Mouse (Mus musculus): ENCODE results near the gene Tigd3. TPM values are rescaled to one million over a fixed set of nuclear protein-coding genes. Genes with fewer than 3 reads are reported as not detected.
A peak's percentile ranks its signal among the peaks of the same experiment; 100 is the strongest.

Gene Tigd3
- polyA plus RNA-seq, 1 experiment: 1.0 TPM

GRCm38 (mm10) chr19:5925311-5925855 lies 31.4 kb upstream of the Tigd3 start:
- H3K36me3 ChIP-seq (ENCODE audit: control insufficient read depth, insufficient read depth): no peaks in the 10 kb centered on the region
- H3K27me3 ChIP-seq (ENCODE audit: control insufficient read depth, insufficient read depth, insufficient read length): no peaks in the 10 kb centered on the region
- no peak for TF ChIP-seq MYOD1 (IDR thresholded peaks at IDR 0.05; ENCODE audit: control insufficient read depth, insufficient read length, low read depth)
- no peak for TF ChIP-seq FOSL1 (IDR thresholded peaks at IDR 0.05; ENCODE audit: insufficient read depth, low read length, poor library complexity, severe bottlenecking)
- no peak for TF ChIP-seq CTCF (IDR thresholded peaks at IDR 0.05; ENCODE audit: control insufficient read depth, insufficient read depth, insufficient read length)
- TF ChIP-seq MYOG (IDR thresholded peaks at IDR 0.05; ENCODE audit: control insufficient read depth, extremely low read depth, insufficient read length): no peak
- TF ChIP-seq CEBPB (IDR thresholded peaks at IDR 0.05; ENCODE audit: low read depth): no peak
- TF ChIP-seq USF1 (IDR thresholded peaks at IDR 0.05; ENCODE audit: low read depth): no peak
- TF ChIP-seq MAX (IDR thresholded peaks at IDR 0.05): no peak
- peak overlapping the region; percentile 16 for H3ac ChIP-seq (ENCODE audit: control insufficient read depth, insufficient read length, low read depth)
- peak overlapping the region; percentile 46 for H3K4me3 ChIP-seq (ENCODE audit: insufficient read depth, poor library complexity, severe bottlenecking)
- H3K79me3 ChIP-seq (ENCODE audit: low read depth): no peaks in the 10 kb centered on the region
- peaks cover 6% of the 10 kb centered on the region for H3K79me2 ChIP-seq (ENCODE audit: control insufficient read depth, insufficient read depth)

GRCm38 (mm10) chr19:5924713-5925093 lies 30.8 kb upstream of the Tigd3 start, which contains the start of gene Cdc42ep2:
TSS of gene Cdc42ep2 (minus strand) at chr19:5924816.
- TF ChIP-seq MYOG (IDR thresholded peaks at IDR 0.05; ENCODE audit: control insufficient read depth, extremely low read depth, insufficient read length) (no peak), CEBPB (IDR thresholded peaks at IDR 0.05; ENCODE audit: low read depth) (no peak), FOSL1 (IDR thresholded peaks at IDR 0.05; ENCODE audit: insufficient read depth, low read length, poor library complexity, severe bottlenecking) (no peak), USF1 (IDR thresholded peaks at IDR 0.05; ENCODE audit: low read depth) (no peak), CTCF (IDR thresholded peaks at IDR 0.05; ENCODE audit: control insufficient read depth, insufficient read depth, insufficient read length) (no peak), MAX (IDR thresholded peaks at IDR 0.05) (no peak), MYOD1 (IDR thresholded peaks at IDR 0.05; ENCODE audit: control insufficient read depth, insufficient read length, low read depth) (no peak)

GRCm38 (mm10) chr19:5923990-5924712 lies 30.2 kb upstream of the Tigd3 start:
- H3K4me3 ChIP-seq (ENCODE audit: insufficient read depth, poor library complexity, severe bottlenecking): peak overlapping the region; percentile 46
- no peaks in the 10 kb centered on the region for H3K36me3 ChIP-seq (ENCODE audit: control insufficient read depth, insufficient read depth)
- peak overlapping the region; percentile 52 for H3ac ChIP-seq (ENCODE audit: control insufficient read depth, insufficient read length, low read depth)
- H3K79me2 ChIP-seq (ENCODE audit: control insufficient read depth, insufficient read depth): peaks cover 6% of the 10 kb centered on the region
- H3K27me3 ChIP-seq (ENCODE audit: control insufficient read depth, insufficient read depth, insufficient read length): no peaks in the 10 kb centered on the region
- peak; percentile 86 for TF ChIP-seq CTCF (IDR thresholded peaks at IDR 0.05; ENCODE audit: control insufficient read depth, insufficient read depth, insufficient read length)
- TF ChIP-seq MAX (IDR thresholded peaks at IDR 0.05): peak; percentile 57
- TF ChIP-seq FOSL1 (IDR thresholded peaks at IDR 0.05; ENCODE audit: insufficient read depth, low read length, poor library complexity, severe bottlenecking): no peak
- peak; percentile 58 for TF ChIP-seq CEBPB (IDR thresholded peaks at IDR 0.05; ENCODE audit: low read depth)
- H3K79me3 ChIP-seq (ENCODE audit: low read depth): peaks cover 1% of the 10 kb centered on the region

More at GRCm38 (mm10) chr19:5924713-5925093, 30.8 kb upstream of the Tigd3 start, which contains the start of gene Cdc42ep2:
- Histone ChIP-seq H3K36me3 (ENCODE audit: control insufficient read depth, insufficient read depth) (no peaks in the 10 kb centered on the region), H3ac (ENCODE audit: control insufficient read depth, insufficient read length, low read depth) (peak within 1 kb of the TSS; percentile 52), H3K27me3 (ENCODE audit: control insufficient read depth, insufficient read depth, insufficient read length) (no peaks in the 10 kb centered on the region), H3K4me3 (ENCODE audit: insufficient read depth, poor library complexity, severe bottlenecking) (peak within 1 kb of the TSS; percentile 46), H3K79me3 (ENCODE audit: low read depth) (no peaks in the 10 kb centered on the region), H3K79me2 (ENCODE audit: control insufficient read depth, insufficient read depth) (peaks cover 6% of the 10 kb centered on the region)

DNA sequence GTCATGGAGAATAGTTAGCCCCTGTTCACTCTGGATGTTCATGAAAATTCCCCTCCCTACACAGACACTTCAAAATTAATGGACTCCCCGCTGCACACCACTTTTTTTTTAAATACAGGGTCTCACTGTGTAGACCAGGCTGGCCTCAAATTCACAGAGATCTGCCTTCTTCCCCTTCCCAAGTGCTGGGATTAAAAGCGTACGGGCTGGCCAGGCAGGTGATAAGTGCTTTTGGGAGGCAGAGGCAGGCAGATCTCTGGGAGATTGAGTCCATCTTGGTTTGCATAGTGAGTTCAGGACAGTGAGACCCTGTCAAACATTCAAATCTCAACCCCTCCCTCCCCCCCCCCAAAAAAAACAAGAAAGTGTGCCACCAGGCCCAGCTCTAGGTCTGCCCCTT lies 29.0 kb upstream of the Tigd3 start:
- Histone ChIP-seq H3K36me3 (ENCODE audit: control insufficient read depth, insufficient read depth) (peaks cover 5% of the 10 kb centered on the region), H3K79me2 (ENCODE audit: control insufficient read depth, insufficient read depth) (peaks cover 6% of the 10 kb centered on the region), H3K79me3 (ENCODE audit: low read depth) (peaks cover 1% of the 10 kb centered on the region), H3K27me3 (ENCODE audit: control insufficient read depth, insufficient read depth, insufficient read length) (no peaks in the 10 kb centered on the region), H3K4me3 (ENCODE audit: insufficient read depth, poor library complexity, severe bottlenecking) (no peak overlapping the region), H3ac (ENCODE audit: control insufficient read depth, insufficient read length, low read depth) (no peak overlapping the region)
- TF ChIP-seq FOSL1 (IDR thresholded peaks at IDR 0.05; ENCODE audit: insufficient read depth, low read length, poor library complexity, severe bottlenecking) (no peak), MYOG (IDR thresholded peaks at IDR 0.05; ENCODE audit: control insufficient read depth, extremely low read depth, insufficient read length) (no peak), CEBPB (IDR thresholded peaks at IDR 0.05; ENCODE audit: low read depth) (no peak), MYOD1 (IDR thresholded peaks at IDR 0.05; ENCODE audit: control insufficient read depth, insufficient read length, low read depth) (no peak), MAX (IDR thresholded peaks at IDR 0.05) (no peak), CTCF (IDR thresholded peaks at IDR 0.05; ENCODE audit: control insufficient read depth, insufficient read depth, insufficient read length) (no peak), USF1 (IDR thresholded peaks at IDR 0.05; ENCODE audit: low read depth) (no peak)

DNA sequence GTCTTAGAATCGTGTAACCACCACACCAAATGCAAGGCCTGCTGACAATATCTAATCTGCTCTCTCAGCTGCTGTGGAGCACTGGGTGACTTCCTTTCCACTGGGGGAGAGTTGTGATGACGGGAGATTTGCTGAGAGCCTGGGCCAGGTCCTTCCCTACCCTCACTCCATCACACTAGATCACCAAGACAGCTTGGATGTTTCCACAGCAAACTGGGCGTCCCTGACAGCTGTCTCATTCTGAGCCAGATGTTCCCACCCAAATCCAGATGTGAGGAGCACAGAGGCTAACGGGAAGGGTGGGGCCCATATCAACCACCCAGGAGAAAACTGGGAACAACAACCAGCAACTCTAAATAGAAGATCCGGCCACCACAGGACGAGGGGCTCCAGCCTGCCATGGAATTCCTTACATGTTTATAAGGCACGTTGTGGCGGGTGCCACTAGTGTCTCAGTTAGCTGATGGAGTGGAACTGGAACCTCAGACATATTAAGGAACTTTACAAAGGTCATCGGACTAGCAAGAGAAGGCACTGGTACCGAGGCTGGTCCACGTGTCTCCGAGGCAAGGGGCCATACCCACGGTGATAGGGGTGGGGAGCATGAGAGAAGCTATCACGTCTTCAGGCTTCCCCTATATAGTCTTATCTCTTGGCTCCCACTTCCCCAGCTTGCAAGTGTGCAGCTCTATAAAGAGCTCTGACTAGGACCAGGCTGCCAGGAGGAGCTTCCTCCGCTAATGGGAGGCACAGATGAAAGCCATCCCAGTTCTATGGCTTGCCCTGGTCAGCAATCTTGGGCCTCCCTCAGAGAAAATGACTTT lies 28.4 kb upstream of the Tigd3 start:
- Histone ChIP-seq H3K4me3 (ENCODE audit: insufficient read depth, poor library complexity, severe bottlenecking) (no peak overlapping the region), H3K27me3 (ENCODE audit: control insufficient read depth, insufficient read depth, insufficient read length) (no peaks in the 10 kb centered on the region), H3K79me3 (ENCODE audit: low read depth) (peaks cover 1% of the 10 kb centered on the region), H3K36me3 (ENCODE audit: control insufficient read depth, insufficient read depth) (peaks cover 6% of the 10 kb centered on the region), H3K79me2 (ENCODE audit: control insufficient read depth, insufficient read depth) (peaks cover 6% of the 10 kb centered on the region), H3ac (ENCODE audit: control insufficient read depth, insufficient read length, low read depth) (no peak overlapping the region)
- TF ChIP-seq MAX (IDR thresholded peaks at IDR 0.05): no peak
- no peak for TF ChIP-seq CTCF (IDR thresholded peaks at IDR 0.05; ENCODE audit: control insufficient read depth, insufficient read depth, insufficient read length)

All from C2C12 (cell line).